Mouse (Mus musculus) neural tube, embryonic 14.5 days (tissue): ENCODE measurements around the gene Rln3. TPM values are rescaled to one million over a fixed set of nuclear protein-coding genes. Genes with fewer than 3 reads are reported as not detected.
A peak's percentile ranks its signal among the peaks of the same experiment; 100 is the strongest.

Experiments
- ATAC-seq: fragments of 200-750 bp; cut with Nextera tagmentation; 2 replicates; pipeline ENCODE4 v1.8.0; 2017; ENCODE audit warnings: low read depth, mild to moderate bottlenecking, moderate TSS enrichment, moderate library complexity
- H3K27ac ChIP-seq: fragments of 300-500 bp; sonication (generic); 2 replicates; pipeline ENCODE4 v1.5.1; 2014; ENCODE audit warnings: low read depth, mild to moderate bottlenecking, control low read depth, low read length, moderate library complexity, mixed read lengths
- H3K27me3 ChIP-seq: fragments of 300-500 bp; sonication (generic); 2 replicates; pipeline ENCODE4 v1.6.1; 2014; ENCODE audit warnings: low read length; ENCODE audit not compliant: control insufficient read depth, insufficient read depth
- H3K36me3 ChIP-seq: fragments of 300-500 bp; sonication (generic); 2 replicates; pipeline ENCODE4 v1.6.1; 2014; ENCODE audit warnings: low read length, mixed read lengths; ENCODE audit not compliant: control insufficient read depth, insufficient read depth
- H3K4me1 ChIP-seq: fragments of 300-500 bp; sonication (generic); 2 replicates; pipeline ENCODE4 v1.6.1; 2014; ENCODE audit warnings: low read length; ENCODE audit not compliant: control insufficient read depth, insufficient read depth
- H3K4me2 ChIP-seq: fragments of 300-500 bp; sonication (generic); 2 replicates; pipeline ENCODE4 v1.6.1; 2014; ENCODE audit warnings: mild to moderate bottlenecking, low read depth, low read length, control low read depth
- H3K4me3 ChIP-seq: fragments of 300-500 bp; sonication (generic); 2 replicates; pipeline ENCODE4 v1.5.1; 2014; ENCODE audit warnings: low read depth, low read length, control low read depth, mixed read lengths
- H3K9ac ChIP-seq: fragments of 300-500 bp; sonication (generic); replicated peaks from 2 replicates; pipeline ENCODE4 v1.6.1; 2014; ENCODE audit warnings: low read depth, mild to moderate bottlenecking, control low read depth, low read length, mixed read lengths
- H3K9me3 ChIP-seq: fragments of 300-500 bp; sonication (generic); 2 replicates; pipeline ENCODE4 v1.6.1; 2016; ENCODE audit warnings: low read length; ENCODE audit not compliant: control insufficient read depth
- WGBS: fragments of 180-500 bp; shearing (Covaris S2); extraction: QIAGEN DNeasy Blood & Tissue Kit; methylation state at CpG from one replicate; pipeline ENCODE4 v1.1.7; 2014; 5-methylcytosine and 5-hydroxymethylcytosine counted together
- polyA plus RNA-seq: library from polyadenylated mRNA; unstranded; fragments of >200 nt; fragmentation: Nextera tagmentation; extraction: Ambion mirVana; gene quantifications from 2 replicates; pipeline ENCODE4 v1.2.1, GENCODE M21; 2014

Gene Rln3
- polyA plus RNA-seq, 1 experiment from 2014 or later = 0.82 TPM

GRCm38 (mm10) chr8:84053229-84053628 lies 8.4 kb upstream of the Rln3 start:
- no peaks in the 10 kb centered on the region for H3K4me1 ChIP-seq
- no peaks in the 10 kb centered on the region for H3K27me3 ChIP-seq
- H3K9me3 ChIP-seq = no peaks in the 10 kb centered on the region
- no peaks in the 10 kb centered on the region for H3K36me3 ChIP-seq
- no peak for ATAC-seq
- H3K4me2 ChIP-seq = no peak overlapping the region
- H3K9ac ChIP-seq = no peak overlapping the region
- no peak overlapping the region for H3K4me3 ChIP-seq
- no peak overlapping the region for H3K27ac ChIP-seq
- 93% methylated on average over 5 of the region's 5 CpGs for WGBS

- H3K36me3 ChIP-seq = no peaks in the 10 kb centered on the region
- H3K4me2 ChIP-seq = no peak overlapping the region
- H3K4me3 ChIP-seq = no peak overlapping the region
- H3K9ac ChIP-seq = no peak overlapping the region
- WGBS = 82% methylated on average over 3 of the region's 3 CpGs
- H3K4me1 ChIP-seq = no peaks in the 10 kb centered on the region
- no peak for ATAC-seq
- no peaks in the 10 kb centered on the region for H3K9me3 ChIP-seq
- H3K27me3 ChIP-seq = no peaks in the 10 kb centered on the region
- no peak overlapping the region for H3K27ac ChIP-seq
Observed at GRCm38 (mm10) chr8:84052746-84053145, 7.9 kb upstream of the Rln3 start.

GRCm38 (mm10) chr8:84048171-84048570 lies 3.4 kb upstream of the Rln3 start:
- Histone ChIP-seq H3K27me3 (peaks cover 16% of the 10 kb centered on the region), H3K36me3 (no peaks in the 10 kb centered on the region), H3K9me3 (no peaks in the 10 kb centered on the region), H3K27ac (no peak overlapping the region), H3K4me2 (no peak overlapping the region), H3K4me1 (no peaks in the 10 kb centered on the region), H3K4me3 (no peak overlapping the region), H3K9ac (no peak overlapping the region)
- no peak for ATAC-seq
- WGBS = 69% methylated on average over 5 of the region's 5 CpGs

- H3K36me3 ChIP-seq = no peaks in the 10 kb centered on the region
- no peak overlapping the region for H3K4me3 ChIP-seq
- no peak for ATAC-seq
- no peak overlapping the region for H3K9ac ChIP-seq
- peaks cover 26% of the 10 kb centered on the region for H3K27me3 ChIP-seq
- no peaks in the 10 kb centered on the region for H3K4me1 ChIP-seq
- H3K27ac ChIP-seq = no peak overlapping the region
- no peaks in the 10 kb centered on the region for H3K9me3 ChIP-seq
- 86% methylated on average over 3 of the region's 3 CpGs for WGBS
- H3K4me2 ChIP-seq = no peak overlapping the region
Observed at GRCm38 (mm10) chr8:84046505-84046904, 1.7 kb upstream of the Rln3 start.

- no peaks in the 10 kb centered on the region for H3K9me3 ChIP-seq
- no peak overlapping the region for H3K27ac ChIP-seq
- 8% methylated on average over 7 of the region's 7 CpGs for WGBS
- H3K4me2 ChIP-seq = no peak overlapping the region
- H3K36me3 ChIP-seq = no peaks in the 10 kb centered on the region
- H3K4me3 ChIP-seq = no peak overlapping the region
- H3K27me3 ChIP-seq = peaks cover 28% of the 10 kb centered on the region
- H3K9ac ChIP-seq = no peak overlapping the region
- no peaks in the 10 kb centered on the region for H3K4me1 ChIP-seq
- ATAC-seq = no peak
Observed at GRCm38 (mm10) chr8:84044103-84044502, 697 bp downstream of the Rln3 start.

GRCm38 (mm10) chr8:84042948-84043342 lies 1.9 kb downstream of the Rln3 start:
- Histone ChIP-seq H3K36me3 (no peaks in the 10 kb centered on the region), H3K4me1 (no peaks in the 10 kb centered on the region), H3K9me3 (no peaks in the 10 kb centered on the region), H3K9ac (no peak overlapping the region), H3K27me3 (peaks cover 28% of the 10 kb centered on the region), H3K4me2 (no peak overlapping the region), H3K27ac (no peak overlapping the region), H3K4me3 (no peak overlapping the region)
- WGBS = 43% methylated on average over 12 of the region's 12 CpGs
- ATAC-seq = no peak

- H3K4me3 ChIP-seq = peak within 1 kb of the TSS; percentile 16; the same call in 1 of the 2 replicates
- H3K9me3 ChIP-seq = no peaks in the 10 kb centered on the region
- no peak within 1 kb of the TSS; the same call in 1 of the 2 replicates for H3K9ac ChIP-seq
- peak; percentile 68 for ATAC-seq
- no peaks in the 10 kb centered on the region for H3K36me3 ChIP-seq
- H3K27me3 ChIP-seq = peaks cover 28% of the 10 kb centered on the region
- 5% methylated on average over 40 of the region's 40 CpGs for WGBS
- H3K27ac ChIP-seq = no peak within 1 kb of the TSS
- H3K4me1 ChIP-seq = no peaks in the 10 kb centered on the region
- peak within 1 kb of the TSS; percentile 47 for H3K4me2 ChIP-seq
Observed at GRCm38 (mm10) chr8:84042066-84042947, 2.5 kb downstream of the Rln3 start, which contains the start of gene Il27ra. Gene Il27ra, minus strand, starts transcription at chr8:84042589.

- Histone ChIP-seq H3K4me1 (no peaks in the 10 kb centered on the region), H3K9me3 (no peaks in the 10 kb centered on the region), H3K27ac (no peak overlapping the region), H3K4me2 (no peak overlapping the region), H3K4me3 (no peak overlapping the region), H3K36me3 (no peaks in the 10 kb centered on the region), H3K9ac (no peak overlapping the region), H3K27me3 (peaks cover 16% of the 10 kb centered on the region)
- peak; percentile 33; the same call in 1 of the 2 replicates for ATAC-seq
- WGBS = 11% methylated on average over 5 of the region's 5 CpGs
Observed at GRCm38 (mm10) chr8:84039050-84039449, 5.8 kb downstream of the Rln3 start.

- H3K9me3 ChIP-seq = no peaks in the 10 kb centered on the region
- no peaks in the 10 kb centered on the region for H3K4me1 ChIP-seq
- peaks cover 11% of the 10 kb centered on the region for H3K27me3 ChIP-seq
- no peak overlapping the region for H3K4me3 ChIP-seq
- no peak overlapping the region for H3K4me2 ChIP-seq
- H3K36me3 ChIP-seq = no peaks in the 10 kb centered on the region
- no peak overlapping the region for H3K9ac ChIP-seq
- ATAC-seq = no peak
- no peak overlapping the region for H3K27ac ChIP-seq
- 78% methylated on average over 5 of the region's 5 CpGs for WGBS
Observed at GRCm38 (mm10) chr8:84038015-84038414, 6.8 kb downstream of the Rln3 start.
